Mouse (Mus musculus): Measurements from ENCODE around the gene Myo5a.

The Myo5a gene

DNA sequence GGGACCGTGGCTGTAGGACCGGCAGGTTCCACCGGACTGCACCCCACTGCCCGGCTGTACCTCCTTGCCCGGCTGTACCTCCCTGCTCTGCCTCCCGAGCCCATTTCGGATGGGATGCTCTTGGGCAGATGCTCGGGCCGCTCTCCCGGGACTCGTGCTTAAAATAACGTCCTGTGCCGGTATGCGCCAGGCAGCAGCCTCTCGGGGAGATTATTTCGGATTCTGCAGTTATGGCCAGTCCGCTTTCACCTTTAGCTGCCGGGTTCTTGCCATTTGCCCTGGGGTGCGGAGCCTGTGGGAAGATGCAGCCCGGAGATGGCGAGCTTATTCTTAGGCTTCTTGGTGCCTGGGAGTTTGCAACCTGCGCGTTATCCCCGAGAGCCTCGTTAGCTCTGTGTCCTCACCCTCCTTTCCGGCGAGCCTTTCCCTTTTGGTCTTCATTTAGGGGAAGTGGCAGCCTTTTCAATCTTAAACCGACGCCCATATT is 934 bp downstream of the Myo5a start:
- DNase-seq (ENCODE audit: low read depth), result peak; percentile 50

DNA sequence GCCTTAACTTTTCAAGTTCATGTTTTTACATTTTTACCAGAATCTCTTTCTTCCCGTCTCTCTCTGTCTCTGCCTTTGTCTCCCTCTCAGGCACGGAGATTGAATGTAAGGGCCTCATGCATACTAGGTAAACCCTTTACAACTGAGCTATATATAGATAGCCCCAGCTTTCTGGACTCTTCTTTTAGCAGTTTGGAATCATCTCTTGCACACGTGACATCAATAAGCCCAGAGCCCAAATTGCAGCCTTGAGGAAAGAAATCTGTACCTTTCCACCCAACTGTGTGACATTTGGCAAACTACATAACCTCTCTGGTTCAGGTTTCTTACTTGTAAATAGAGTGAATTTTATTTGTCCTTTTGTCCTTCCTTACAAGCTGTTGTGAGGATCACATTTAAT is 1.5 kb downstream of the Myo5a start:
- no peak for DNase-seq (ENCODE audit: low read depth)

DNA sequence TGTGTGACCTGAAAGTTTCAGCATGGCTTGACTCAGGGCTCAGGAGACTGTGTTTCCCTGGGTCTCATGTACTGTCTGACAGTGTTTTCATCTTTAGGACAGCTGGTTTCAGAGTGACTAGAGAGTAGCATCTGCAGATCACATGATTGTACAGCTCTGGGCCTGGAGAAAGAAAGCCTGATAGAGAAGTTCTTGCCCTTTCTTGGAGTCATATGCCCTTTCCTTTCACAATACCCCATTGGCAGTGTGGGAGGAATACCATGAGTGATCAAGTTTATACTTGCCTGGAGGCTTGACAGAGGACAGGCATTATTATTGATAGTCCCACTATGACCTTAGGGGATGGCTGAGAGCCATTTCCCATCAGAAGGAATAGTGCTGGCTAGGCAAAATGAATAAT is 6.4 kb downstream of the Myo5a start:
- peak; percentile 87 for DNase-seq (ENCODE audit: low read depth)

DNA sequence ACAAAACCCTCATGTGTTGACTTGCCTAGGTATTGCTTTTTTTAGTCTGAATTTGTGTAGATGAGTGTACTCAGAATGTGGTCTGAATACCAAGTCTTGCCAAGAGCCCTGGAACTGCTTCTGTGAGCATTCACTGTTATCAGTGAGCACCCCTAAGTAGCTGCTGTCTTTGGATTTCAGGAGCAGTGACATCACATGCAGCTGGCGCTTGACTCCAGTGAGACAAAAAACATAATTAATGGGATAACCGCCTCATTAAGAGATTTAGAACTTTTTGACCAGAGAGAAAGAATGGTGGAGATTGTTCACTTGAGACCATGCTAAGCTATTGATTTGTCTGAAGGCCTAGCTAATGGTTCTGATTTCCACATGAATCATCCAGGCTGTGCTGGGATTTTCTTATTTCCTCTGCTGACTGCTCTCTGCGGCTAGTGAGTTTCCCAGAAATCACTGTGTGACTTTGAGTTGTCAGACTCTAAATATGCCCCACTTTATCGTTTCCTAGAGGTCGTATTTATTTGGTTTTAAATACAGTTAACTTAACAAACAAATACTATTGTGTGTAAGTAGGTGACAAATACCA is 14.5 kb downstream of the Myo5a start:
- peak; percentile 29 for DNase-seq (ENCODE audit: low read depth)

DNA sequence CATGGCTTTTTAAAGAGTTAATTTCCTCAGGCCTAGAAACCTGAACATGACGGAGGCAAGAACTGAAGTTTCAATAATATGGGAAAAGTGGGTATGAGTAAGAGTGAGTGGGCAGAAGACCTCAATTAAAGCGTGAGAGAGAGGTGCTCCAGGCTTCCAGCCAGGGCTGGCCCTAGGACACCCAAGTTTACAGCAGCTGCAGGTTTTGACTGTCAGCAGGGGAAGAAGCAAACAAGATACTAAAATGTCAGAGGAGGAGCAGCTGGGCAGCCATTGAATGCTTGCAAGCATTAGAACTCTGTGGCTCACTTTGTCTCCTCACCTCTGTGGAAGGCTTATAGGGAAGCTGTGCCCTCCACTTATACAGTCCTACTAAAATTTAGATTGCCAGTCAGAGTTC is 17.0 kb downstream of the Myo5a start:
- no peak for DNase-seq (ENCODE audit: low read depth)

DNA sequence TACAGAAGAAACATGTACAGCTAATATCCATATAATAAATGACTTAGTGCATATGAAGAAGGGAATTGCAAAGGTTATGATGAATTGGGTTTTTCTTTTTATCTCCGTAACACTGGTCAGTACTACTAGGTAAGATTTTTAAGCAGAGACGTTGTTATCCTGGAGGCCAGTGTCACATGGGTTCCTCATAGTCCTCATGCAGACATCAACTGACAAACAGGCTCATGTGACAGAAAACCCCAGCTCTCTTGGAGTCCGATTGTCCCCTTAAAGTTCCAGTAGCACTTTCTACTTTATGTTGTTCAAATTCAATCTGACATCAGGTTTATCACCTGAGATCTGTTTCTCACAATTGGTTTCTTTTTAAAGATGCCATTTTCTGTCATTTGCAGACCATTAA is 18.5 kb downstream of the Myo5a start:
- no peak for DNase-seq (ENCODE audit: low read depth)

DNA sequence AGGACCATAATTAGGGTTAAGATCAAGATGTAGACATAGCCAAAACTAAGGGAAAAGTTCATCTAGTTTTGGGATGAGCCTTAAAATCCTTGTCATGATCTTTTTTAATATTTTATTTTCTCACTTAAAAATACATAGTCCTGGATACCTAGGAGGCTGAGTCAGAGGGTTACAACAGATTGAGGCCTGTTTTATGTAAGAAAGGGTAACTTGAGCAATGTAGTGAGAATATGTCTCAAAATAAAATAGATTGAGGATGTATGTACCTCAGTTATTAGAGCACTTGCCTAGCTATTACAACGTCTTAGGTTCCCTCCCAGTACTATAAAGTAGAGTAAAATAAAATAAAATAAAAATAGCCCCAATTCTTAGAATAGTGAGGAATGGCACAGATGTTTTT is 21.3 kb downstream of the Myo5a start:
- peak; percentile 47 for DNase-seq (ENCODE audit: low read depth)

DNA sequence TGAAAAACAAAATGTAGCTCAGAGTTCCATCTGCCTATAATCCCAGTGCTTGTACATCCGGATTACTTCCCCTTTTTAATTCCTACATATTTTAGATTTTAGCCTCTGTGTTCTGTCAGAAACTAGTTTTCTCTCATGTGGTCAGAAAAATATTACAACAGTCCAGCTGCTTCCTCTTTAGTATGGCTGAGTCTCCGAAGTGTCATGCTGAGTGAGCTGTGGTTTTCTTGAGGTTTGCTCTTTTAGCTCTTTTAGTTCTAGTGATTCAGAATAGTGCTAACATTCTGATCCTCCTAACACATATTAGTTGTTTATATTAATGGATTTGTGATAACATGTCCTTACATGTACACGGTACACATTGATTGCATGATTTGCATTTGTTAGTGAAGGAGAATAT is 23.9 kb downstream of the Myo5a start:
- DNase-seq (ENCODE audit: low read depth), result peak; percentile 43

DNA sequence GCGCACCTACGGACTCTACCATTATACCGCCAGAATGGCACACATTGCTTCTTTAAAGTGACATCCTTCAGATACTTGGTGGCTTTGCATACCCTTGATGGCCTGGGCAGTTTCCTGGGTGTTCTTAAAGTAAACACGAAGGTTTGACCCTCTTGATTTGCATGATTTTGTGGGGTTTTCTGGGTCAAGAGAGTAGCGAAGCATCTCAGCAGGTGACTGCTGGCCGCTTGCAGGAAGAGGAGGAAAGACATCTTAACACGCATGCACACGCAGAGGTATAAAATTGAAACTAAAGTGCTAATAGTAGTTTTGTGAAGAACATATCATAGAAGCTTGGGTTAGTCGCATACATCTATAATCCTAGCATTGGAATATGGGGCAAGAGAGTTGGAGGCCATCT is 28.1 kb downstream of the Myo5a start:
- no peak for DNase-seq (ENCODE audit: low read depth)

DNA sequence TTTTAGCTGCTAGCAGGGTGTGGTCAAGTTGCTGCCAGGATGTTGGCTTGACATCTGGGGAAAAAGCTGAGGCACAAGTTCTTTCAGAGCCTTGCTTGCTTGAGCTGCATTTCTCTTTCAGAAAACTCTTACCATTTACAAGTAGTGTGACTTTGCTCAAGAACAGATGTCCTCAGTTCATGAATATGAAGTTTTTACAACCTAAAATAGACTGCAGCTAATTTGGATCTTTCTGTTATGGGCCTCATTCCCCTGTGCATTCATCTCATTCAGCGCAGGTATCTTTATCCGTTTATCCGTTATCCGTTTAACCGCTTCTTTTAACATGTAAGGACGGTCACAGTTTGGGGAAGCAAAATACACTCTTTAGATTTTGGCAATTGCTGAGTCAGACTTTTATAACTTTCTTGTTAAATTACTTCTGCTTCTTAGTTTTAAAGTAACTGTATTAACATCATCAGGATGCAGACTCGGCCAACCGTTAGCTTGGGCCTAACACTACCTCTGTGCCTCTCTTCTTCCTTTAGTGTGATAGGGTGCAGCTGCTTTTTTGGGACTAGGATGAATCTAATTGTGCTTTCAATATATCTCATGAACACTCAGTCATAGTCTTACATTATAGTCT is 29.5 kb downstream of the Myo5a start:
- DNase-seq (ENCODE audit: low read depth), result no peak

DNA sequence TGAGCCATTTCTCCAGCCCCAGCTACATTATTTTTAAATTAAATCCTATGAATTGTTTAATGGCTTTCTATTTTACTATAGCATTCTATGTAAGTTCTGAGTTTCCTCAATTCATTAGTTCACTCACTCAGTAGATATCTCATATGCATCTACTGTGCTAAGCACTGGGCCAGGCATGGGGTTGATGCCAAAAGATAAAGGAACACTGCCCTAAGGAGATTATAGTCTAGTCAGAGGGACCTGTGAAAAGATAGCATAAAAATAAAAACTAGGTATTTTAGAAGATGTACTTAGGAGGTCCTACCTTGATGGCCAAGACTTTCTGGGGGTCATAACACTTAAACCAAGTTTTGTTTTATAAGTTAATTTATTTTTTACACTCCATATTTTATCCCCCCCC is 31.3 kb downstream of the Myo5a start:
- DNase-seq (ENCODE audit: low read depth), result no peak

DNA sequence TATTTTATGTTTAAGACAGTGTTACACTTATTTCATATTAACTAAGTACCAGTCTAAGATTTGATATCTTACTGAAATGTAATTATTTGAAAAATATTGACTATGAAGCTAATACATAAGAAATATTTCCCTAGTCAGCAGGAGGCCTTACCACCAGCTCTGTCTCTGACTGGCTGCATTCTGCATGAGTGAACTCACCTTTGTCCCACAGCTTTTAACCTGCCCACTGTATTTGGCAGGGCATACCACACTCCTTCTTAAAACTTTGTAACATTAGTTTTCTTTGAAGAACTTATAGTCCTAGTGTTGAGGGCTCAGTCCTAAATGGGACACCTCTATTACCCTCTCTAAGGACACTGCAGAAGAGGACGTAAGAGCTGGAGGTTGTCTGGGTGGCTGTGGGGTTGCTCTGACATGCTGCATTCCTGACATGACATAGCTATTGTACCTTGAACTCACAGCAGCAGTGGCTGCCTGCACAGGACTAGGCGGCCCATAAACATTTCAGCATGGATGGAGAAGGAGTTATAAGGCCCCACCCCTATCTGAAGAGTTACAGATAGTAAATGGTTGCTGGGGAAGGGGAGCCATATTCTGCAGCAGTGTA is 45.9 kb downstream of the Myo5a start:
- DNase-seq (ENCODE audit: low read depth), result no peak

DNA sequence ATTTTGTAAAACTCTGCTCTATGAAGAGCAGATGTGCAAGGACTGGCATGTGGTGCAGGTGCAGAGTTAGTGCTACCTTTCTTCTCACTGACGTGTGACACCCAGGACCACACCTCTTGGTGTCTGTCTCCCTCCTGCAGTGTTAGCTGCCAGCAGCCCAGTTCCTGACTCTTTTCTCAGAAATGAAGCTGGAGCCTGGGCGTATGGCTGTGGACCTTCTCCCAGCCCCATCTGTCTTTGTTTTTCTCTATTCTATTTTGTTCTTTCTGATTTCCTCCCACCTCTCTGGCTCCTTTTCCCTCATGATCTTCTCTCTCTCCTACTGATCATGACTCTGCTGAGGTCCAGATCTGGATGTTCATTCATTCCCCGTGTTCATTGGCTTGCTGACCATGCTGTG is 50.3 kb downstream of the Myo5a start:
- no peak for DNase-seq (ENCODE audit: low read depth)

DNA sequence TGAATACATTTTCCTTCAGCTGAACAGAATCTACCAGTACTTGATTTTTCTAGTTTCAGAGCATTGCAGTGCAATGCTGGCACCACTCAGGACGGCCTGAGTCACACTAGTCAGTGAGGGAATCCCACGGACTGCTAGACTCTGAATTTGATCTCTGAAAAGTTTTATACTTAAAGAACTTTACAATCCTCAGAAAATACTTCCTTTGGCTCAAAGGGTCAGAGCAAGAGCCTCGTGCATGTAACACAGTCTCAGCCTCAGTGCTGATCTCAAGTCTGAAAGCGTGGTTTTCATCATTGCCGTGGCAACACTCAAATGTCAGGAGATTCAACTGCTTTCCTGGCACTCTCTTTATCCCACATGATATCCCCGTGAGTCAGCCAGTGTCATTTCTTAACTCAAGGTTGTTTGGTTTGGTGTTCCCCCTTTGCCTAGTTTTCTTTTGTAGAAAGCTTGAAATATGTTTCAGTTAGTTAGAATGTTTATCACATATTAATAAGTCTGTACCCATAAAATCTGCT is 53.4 kb downstream of the Myo5a start:
- DNase-seq (ENCODE audit: low read depth), result peak; percentile 87

DNA sequence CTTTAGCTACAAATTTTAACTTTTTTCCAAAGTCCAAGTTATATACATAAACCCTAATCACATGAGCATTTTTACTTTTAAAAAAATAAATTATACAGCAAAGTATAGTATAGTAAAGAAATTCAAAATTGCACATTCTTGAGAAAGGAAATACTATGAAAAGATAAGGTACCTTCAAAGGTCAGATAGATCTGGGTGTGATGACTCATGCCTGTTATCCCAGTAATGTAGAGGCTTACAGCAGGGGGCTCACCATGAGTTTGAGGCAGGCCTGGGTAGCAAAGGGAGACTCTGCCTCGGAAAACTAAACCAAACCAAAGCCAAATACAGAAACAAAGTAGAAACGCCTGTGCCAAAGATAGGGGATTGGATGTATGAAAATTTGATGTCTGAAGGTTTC is 59.7 kb downstream of the Myo5a start:
- no peak for DNase-seq (ENCODE audit: low read depth)

DNA sequence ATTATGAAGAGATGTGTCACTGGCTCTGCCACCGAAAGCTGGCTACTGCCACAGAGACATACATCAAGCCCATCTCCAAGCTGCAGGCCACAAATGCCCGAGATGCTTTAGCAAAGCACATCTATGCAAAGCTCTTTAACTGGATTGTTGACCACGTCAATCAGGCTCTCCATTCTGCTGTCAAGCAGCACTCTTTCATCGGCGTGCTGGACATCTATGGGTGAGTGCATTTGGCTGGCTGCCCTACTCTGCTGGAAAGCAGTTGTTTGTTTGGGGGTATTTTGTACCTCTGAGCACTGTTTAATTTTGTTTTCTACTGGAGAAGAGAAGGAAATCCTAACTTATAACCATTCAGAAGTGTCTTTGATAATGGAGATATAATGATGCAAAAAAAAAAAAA is 76.1 kb downstream of the Myo5a start:
- no peak for DNase-seq (ENCODE audit: low read depth)

DNA sequence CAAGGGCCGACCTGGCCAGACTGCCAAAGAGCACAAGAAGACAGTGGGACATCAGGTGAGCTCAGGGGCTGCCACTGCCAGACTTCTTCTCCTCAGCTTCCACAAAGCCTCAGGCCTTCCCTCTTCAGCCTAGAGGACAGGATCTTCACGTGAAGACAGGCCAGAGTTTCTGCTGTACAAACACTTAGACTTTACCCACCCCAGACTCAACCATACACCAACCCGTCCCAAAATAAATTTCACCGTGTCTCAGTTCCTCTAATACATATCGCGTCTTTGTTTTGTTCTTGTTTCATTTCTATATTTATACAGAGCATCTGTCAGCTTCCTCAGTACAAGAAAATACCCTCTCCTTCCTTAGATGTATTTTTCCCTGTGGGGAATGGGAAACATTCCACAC is 89.7 kb downstream of the Myo5a start:
- DNase-seq (ENCODE audit: low read depth), result no peak

DNA sequence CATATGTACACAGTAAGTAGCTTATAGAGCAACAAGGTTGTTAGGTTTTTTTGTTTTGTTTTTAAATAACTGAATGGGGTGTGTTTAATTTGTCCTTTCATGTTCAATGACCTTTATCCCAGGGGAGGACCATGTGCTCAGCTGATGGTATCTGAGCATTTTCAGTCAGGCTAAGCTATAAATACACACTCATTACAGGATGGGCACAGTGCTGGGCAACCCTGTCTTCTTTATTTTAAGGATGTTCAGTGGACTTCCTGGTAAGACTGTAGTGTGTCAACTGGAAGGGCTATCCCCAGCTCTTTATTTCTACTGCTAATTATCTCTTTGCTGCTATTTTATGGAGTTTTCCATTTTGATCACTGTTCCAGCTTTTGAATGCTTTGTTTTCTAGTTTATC is 92.8 kb downstream of the Myo5a start:
- DNase-seq (ENCODE audit: low read depth), result no peak

DNA sequence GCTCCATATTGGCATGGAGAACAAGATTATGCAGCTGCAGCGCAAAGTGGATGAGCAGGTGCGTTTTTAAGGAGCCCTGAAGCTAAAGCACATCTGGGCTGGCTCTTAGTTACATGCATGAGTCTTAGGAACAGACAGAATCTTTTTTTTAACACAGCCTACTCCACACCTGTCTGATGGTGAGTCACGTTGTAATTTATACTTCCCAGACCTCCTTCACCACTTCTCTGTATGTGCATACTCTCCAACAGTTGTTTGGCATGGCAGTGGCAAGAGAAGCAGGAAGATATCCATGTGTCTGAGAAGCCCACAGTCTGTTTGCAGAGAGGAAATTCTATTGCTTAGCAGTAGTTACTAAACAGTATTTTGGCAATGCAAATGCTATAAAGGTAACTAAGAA is 100.9 kb downstream of the Myo5a start:
- no peak for DNase-seq (ENCODE audit: low read depth)

DNA sequence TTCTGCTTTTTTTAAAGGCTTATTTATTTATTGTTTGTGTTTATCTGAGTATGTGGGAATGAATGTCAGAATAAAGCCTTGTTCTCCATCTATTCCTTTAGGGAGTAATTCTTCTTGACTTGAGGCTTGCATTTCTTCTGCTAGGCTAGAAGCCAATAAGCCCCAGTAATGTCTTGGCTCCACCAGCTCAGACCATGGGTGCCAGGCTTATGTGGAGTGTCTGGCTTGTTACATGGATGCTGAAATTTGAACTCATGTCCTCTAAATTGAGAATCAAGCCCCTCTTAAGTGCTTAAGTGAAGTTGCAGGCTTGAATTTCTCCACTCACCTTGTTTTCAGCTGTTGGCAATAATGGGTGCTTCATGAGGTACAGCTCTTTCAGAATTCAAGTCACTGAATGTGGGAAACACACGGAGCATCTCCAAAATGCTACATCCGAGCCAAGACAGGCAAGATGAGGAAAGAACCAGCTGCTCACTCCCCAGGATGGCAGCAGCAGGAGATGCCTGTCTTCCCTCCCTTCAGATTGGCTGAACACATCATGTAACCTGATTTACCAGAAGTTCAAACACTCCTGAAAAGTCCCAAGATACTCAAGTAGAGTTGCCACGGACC is 116.9 kb downstream of the Myo5a start:
- DNase-seq (ENCODE audit: low read depth), result no peak

DNA sequence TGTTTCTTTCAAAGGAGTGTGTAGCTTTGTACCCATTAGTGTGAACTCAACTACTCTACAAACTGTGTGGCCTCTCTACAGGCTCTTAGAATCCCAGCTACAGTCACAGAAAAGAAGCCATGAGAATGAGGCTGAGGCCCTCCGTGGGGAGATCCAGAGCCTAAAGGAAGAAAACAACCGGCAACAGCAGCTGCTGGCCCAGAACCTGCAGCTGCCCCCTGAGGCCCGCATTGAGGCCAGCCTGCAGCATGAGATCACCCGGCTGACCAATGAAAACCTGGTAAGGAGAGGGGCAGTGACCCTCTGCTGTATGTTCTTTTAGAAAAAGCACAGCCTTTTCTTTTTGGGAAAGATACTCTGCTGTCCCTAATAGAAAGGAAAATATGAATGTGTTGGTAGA is 123.0 kb downstream of the Myo5a start:
- peak; percentile 34 for DNase-seq (ENCODE audit: low read depth)

DNA sequence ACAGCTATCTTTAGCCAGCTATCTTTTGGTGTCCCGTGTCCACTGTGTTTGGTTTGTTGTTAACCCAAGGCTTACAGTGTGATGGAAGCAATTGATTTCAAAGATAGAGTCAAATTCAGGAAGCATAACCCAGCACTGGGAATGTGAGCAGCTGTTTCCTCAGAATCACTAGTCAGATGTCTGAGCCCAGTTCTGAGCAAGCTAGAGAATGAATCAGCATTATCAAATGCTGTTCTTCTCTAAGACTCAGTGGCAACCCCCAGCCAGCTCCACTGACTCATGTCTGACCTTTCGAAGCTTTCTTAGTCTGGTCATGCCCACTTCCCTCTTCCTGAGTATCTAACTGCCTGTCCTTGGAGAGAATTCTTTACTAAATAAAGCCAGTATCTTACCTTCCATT is 125.5 kb downstream of the Myo5a start:
- peak; percentile 79 for DNase-seq (ENCODE audit: low read depth)

DNA sequence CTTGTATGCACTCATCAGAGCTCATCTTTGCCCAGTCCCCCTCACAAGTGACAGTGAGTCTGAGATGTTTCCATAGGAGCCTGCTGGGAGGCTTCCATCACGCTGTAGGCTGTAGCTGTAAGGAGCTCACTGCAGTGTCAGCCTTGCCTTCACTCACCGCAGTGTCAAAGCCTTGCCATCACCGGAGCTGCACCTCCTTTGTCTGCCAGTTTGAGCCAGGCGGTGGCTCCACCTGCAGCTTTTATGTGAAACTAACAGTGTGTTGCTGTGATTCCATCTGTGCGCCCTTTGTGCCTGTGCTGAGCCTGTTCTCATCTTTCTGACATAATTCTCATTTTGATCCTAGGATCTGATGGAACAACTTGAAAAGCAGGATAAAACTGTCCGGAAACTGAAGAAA is 126.5 kb downstream of the Myo5a start:
- peak; percentile 21 for DNase-seq (ENCODE audit: low read depth)
